Mouse (Mus musculus) ES-E14 (cell line): ENCODE measurements around the gene Prkag1. TPM values are rescaled to one million over a fixed set of nuclear protein-coding genes. Genes with fewer than 3 reads are reported as not detected.

Experiments used
- DNase-seq: peaks from one replicate; pipeline ENCODE4 v3.0.0-alpha.2; 2013; ENCODE audit warnings: low read depth, low spot score
- H3K27ac ChIP-seq: 2 replicates; pipeline ENCODE4 v1.5.1; 2012; ENCODE audit warnings: low read depth, mild to moderate bottlenecking, low read length, moderate library complexity, mixed read lengths; ENCODE audit not compliant: poor library complexity, insufficient read depth, severe bottlenecking
- H3K36me3 ChIP-seq: 2 replicates; pipeline ENCODE4 v1.6.1; 2012; ENCODE audit warnings: mild to moderate bottlenecking, low read length, moderate library complexity, mixed read lengths; ENCODE audit not compliant: control insufficient read depth, poor library complexity, insufficient read depth, severe bottlenecking
- H3K4me1 ChIP-seq, 2 experiments: fragments of 150-350 bp in 1 of 2; sonication (generic) in 1 of 2; 2 replicates each; pipeline ENCODE4 v1.6.1; 2012; ENCODE audit warnings: low read length in 2 of 2, mild to moderate bottlenecking in 1 of 2, mixed read lengths in 1 of 2; ENCODE audit not compliant: control insufficient read depth in 2 of 2, insufficient read depth in 2 of 2, poor library complexity in 1 of 2
- H3K4me3 ChIP-seq, 2 experiments: fragments of 150-350 bp in 1 of 2; sonication (generic) in 1 of 2; 2 replicates each; pipeline ENCODE4 v1.5.1; 2012; ENCODE audit warnings: low read length in 2 of 2, low read depth in 1 of 2, mild to moderate bottlenecking in 1 of 2, mixed read lengths in 1 of 2; ENCODE audit not compliant: insufficient read depth in 1 of 2, poor library complexity in 1 of 2, severe bottlenecking in 1 of 2
- H3K9ac ChIP-seq: 2 replicates; pipeline ENCODE4 v1.6.1; 2012; ENCODE audit warnings: low read depth, mild to moderate bottlenecking, low read length, mixed read lengths; ENCODE audit not compliant: poor library complexity, insufficient read depth, severe bottlenecking
- H3K9me3 ChIP-seq: fragments of 150-350 bp; sonication (generic); 2 replicates; pipeline ENCODE4 v1.6.1; 2012; ENCODE audit warnings: low read depth, mild to moderate bottlenecking, low read length; ENCODE audit not compliant: control insufficient read depth, insufficient read depth
- CHD2 ChIP-seq: IDR thresholded peaks from 2 replicates; pipeline ENCODE4 v1.6.1; 2014; ENCODE audit warnings: mild to moderate bottlenecking, low read depth, low read length, inconsistent platforms
- HCFC1 ChIP-seq: IDR thresholded peaks from 2 replicates; pipeline ENCODE4 v1.6.1; 2012; ENCODE audit warnings: low read length, inconsistent platforms, borderline replicate concordance; ENCODE audit not compliant: insufficient read depth
- MAFK ChIP-seq: IDR thresholded peaks from 2 replicates; pipeline ENCODE4 v1.6.1; 2014; ENCODE audit warnings: mild to moderate bottlenecking, low read depth, low read length, inconsistent platforms; ENCODE audit not compliant: insufficient read depth
- ZC3H11A ChIP-seq: IDR thresholded peaks from 2 replicates; pipeline ENCODE4 v1.6.1; 2012; ENCODE audit warnings: low read depth, mild to moderate bottlenecking, inconsistent platforms, low read length, borderline replicate concordance
- ZNF384 ChIP-seq: IDR thresholded peaks from 2 replicates; pipeline ENCODE4 v1.6.1; 2012; ENCODE audit warnings: low read depth, low read length, inconsistent platforms
- in situ Hi-C, 2 experiments: fragments of 600-800 bp; cut with MboI; formaldehyde crosslinking; loops; one replicate each; pipeline ENCODE4 v1.15.1; 2025; ENCODE audit warnings: low sequenced_read_pairs in 2 of 2, inconsistent platforms in 1 of 2; ENCODE audit not compliant: unreplicated experiment in 2 of 2
- total RNA-seq: library from RNA; depleted of rRNA; stranded (reverse); fragments of 300-350 nt; gene quantifications from 2 replicates; pipeline ENCODE4 v1.2.3, GENCODE M21; 2012

The Prkag1 gene
- total RNA-seq, 1 experiment: 54.7 TPM

DNA sequence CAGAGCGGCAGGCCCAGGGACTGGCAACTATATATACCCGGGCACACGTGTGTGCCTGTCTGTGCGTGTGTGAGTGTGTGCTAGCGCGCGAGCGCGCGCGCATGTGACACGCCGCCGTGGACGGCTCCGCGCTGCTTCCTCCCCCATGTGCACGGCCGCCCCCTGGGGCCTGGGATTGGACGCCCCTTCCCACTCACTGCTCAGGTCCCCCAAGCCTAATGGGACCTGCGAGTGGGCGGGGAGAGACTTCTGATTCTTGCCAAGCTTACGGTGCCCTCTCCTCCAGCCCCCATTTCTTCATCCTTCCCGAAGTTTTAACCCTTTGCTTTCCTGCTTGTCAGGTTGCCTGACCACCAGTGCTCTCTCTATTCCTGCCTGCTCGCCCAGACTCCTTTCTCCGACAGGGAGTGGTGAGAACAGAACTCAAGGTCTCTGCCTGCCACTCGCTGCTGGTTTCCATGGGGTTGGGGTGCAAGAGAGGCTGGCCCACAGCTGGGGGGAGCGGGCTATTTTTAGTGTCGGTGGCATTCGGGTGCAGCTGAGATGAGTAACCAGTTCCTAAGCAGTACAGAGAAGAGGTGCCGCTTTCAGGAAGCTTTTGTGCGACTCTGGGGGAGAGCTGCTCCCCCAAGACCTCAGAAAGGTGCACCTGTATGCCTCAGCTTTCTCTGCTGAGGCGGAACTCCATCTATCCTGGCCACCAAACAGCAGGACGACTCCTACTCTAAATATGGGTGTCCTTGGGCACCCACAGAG is 23.2 kb downstream of the Prkag1 start:
- no peak overlapping the region for H3K27ac ChIP-seq
- peaks cover 2% of the 10 kb centered on the region; the same call in 1 of the 2 replicates for H3K36me3 ChIP-seq
- H3K9ac ChIP-seq: no peak overlapping the region
- DNase-seq: no peak
- in situ Hi-C loops: no loop called here
- H3K4me3 ChIP-seq: peak overlapping the region; percentile 35 to 39; a peak in 2 of 4 replicates
- H3K9me3 ChIP-seq: no peaks in the 10 kb centered on the region
- TF ChIP-seq ZC3H11A (no peak), HCFC1 (no peak), ZNF384 (no peak), MAFK (no peak), CHD2 (no peak)
- H3K4me1 ChIP-seq: peaks cover 0 to 13% of the 10 kb centered on the region in 2 experiments; a peak in 2 of 4 replicates

DNA sequence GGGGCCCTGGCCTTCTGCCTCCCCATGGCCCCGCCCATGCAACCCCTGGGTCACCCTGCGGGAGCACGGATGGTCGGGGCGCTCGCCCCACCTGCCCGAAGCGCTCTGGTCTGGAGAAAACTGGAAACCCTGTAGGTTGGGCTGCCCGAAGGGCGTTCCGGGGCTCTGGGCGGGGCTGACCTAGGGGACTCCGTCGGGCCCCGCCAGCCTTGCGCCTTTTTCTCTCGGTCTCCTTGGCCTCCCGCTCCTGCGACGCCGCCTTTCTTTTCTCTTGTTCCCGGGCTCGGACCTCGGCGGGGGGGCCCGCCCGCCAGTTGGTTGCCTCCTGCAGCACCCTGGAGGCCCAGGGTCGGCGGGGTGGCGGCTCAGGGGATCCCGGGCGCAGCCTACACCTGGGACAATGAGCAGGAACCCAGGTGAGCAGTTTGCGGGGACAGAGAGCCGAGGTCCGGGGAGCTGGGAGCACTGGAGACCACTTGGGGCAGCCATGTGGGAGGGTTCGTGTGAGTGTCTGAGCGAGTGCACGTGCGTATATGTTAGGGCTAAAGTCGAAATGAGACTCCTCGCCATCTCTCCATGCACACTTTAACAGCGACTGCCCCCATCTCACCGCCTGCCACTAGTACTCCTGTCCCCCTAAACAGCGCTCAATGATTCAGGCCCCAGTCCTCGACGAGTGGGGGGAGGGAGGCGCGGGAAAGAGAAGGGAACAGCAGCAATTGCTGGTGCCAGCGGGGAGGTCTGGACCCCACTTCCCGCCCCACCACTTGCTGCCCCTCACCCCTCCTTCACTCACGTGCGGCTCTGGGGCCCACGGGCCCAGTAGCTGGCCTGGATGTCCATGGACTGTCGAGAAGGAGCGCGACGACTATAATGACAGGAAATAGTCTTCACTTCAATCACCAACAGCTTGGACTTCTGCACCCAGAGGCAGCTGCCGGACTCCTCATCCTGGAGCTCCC is 24.2 kb downstream of the Prkag1 start:
- in situ Hi-C loops: no loop called here
- TF ChIP-seq MAFK (no peak), CHD2 (no peak), ZC3H11A (no peak), ZNF384 (no peak), HCFC1 (no peak)
- Histone ChIP-seq H3K9me3 (no peaks in the 10 kb centered on the region), H3K4me3 (peak overlapping the region; percentile 46 to 56), H3K36me3 (no peaks in the 10 kb centered on the region), H3K9ac (peak overlapping the region; percentile 46; the same call in 1 of the 2 replicates), H3K27ac (no peak overlapping the region), H3K4me1 (peaks cover 0 to 14% of the 10 kb centered on the region in 2 experiments; a peak in 2 of 4 replicates)
- DNase-seq: no peak

DNA sequence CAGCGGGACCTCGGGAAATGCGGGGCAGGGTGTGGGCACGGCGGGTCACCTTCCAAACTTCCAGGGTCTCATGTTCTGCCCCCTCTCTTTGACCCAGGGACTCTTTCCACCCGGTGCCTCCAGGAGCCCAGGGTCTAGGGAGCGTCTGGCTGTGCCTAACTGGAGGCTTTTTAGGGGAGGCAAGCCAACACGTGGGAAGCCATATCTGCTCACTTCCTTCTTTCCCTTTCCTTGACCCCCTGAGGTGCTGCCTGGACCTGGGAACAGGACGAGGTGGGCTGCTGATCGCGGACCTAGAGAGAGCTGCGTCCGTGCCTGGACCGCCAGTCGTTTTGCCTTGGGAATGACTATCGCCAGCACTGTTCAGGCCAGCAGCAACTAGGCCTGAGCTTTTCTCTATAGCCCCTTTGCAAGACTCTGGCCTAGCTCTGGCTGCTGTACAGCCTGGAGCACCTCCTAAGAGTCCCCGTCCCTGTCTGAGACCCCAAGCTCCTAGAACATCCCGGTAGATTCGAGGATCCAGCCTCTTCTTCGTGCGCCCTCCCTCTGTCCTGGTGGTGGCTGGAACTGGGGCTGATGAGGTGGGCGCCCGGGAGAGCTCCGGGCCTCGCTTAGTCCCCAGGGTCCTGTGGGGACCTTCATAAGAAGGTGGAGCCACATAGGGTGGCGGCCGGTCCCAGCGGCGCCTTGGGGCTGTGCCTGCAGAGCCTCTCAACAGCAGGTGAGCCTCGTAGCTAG is 25.1 kb downstream of the Prkag1 start:
- H3K9me3 ChIP-seq: no peaks in the 10 kb centered on the region
- H3K9ac ChIP-seq: no peak overlapping the region
- peaks cover 0 to 14% of the 10 kb centered on the region in 2 experiments; a peak in 2 of 4 replicates for H3K4me1 ChIP-seq
- H3K27ac ChIP-seq: no peak overlapping the region
- H3K4me3 ChIP-seq: peak overlapping the region; percentile 46 to 56
- H3K36me3 ChIP-seq: no peaks in the 10 kb centered on the region
- in situ Hi-C loops: no loop called here
- DNase-seq: no peak
- no peak for TF ChIP-seq HCFC1
- TF ChIP-seq ZNF384: no peak
- TF ChIP-seq ZC3H11A: no peak
- no peak for TF ChIP-seq MAFK
- no peak for TF ChIP-seq CHD2

DNA sequence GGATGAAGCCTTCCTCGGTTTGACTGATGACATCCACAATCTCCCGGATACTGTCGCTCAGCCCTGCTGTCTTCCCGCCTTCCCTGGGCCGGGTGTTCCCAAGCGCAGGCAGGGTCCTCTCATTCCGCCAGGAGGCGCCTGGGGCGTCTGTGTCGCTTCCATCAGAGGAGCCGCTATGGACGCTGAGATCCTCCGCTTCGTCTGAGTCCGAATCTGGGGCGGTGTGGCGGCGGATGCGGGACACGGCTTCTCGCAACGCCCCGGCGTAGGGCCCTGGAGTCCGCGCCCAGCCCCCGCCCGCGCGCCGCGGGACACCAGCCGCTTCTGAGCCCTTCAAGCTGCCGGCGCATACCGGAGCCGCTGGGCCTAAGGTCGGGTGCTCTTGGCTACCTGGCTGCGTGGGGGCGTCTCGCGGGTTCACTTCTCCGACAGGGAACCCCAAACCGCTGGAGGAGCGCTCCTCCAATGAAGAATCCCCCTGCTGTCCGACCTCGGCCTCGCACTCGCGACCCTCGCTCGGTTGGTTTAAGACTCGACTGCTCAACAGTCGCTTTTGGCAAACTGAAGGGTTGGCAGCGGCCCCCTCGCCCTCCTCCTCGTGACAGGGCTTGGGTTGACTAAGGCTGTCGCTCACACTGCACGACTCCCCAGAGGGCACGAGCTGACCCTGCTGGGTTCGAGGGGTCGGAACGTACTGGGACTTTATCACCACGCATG is 25.8 kb downstream of the Prkag1 start:
- no peak for DNase-seq
- Histone ChIP-seq H3K9ac (peak overlapping the region; percentile 37), H3K4me1 (peaks cover 0 to 14% of the 10 kb centered on the region in 2 experiments; a peak in 2 of 4 replicates), H3K9me3 (no peaks in the 10 kb centered on the region), H3K4me3 (peak overlapping the region; percentile 45 to 47), H3K36me3 (no peaks in the 10 kb centered on the region), H3K27ac (no peak overlapping the region)
- in situ Hi-C loops: no loop called here
- no peak for TF ChIP-seq ZNF384
- TF ChIP-seq CHD2: no peak
- no peak for TF ChIP-seq HCFC1
- no peak for TF ChIP-seq ZC3H11A
- TF ChIP-seq MAFK: no peak
